Mouse (Mus musculus): ENCODE data around the gene Slc35g3.

DNA sequence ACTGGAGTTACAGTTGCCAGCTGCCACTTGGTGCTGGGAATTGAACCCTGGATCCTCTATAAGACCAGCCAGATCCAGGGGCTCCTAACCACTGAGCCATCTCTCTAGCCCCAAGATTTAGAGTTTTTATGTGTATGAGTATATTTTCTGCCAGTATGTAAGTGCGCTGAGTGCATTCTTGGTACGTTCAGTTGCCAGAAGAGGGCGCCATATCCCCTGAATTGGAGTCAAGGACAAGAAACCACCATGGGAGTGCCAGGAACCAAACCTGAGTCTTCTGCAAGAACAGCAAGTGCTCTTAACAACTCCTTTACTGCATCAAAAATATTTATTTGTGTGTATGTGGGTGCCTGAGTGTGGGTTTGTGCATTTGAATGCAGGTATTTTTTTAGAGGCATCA lies 32.7 kb downstream of the Slc35g3 start:
- TF ChIP-seq CTCF (IDR thresholded peaks at IDR 0.05; ENCODE audit: low read depth): peak; percentile 82
- TF ChIP-seq EP300 (IDR thresholded peaks at IDR 0.05; ENCODE audit: low read depth): no peak

All from liver, postnatal 0 days (tissue).